Mouse (Mus musculus) heart, adult 8-10 months (tissue): ENCODE data around the gene 1700012B07Rik. TPM values are rescaled to one million over a fixed set of nuclear protein-coding genes. Genes with fewer than 3 reads are reported as not detected.

Experiments
- DNase-seq: peaks from one replicate; pipeline ENCODE4 v3.0.0; 2022; ENCODE audit warnings: low spot score
- total RNA-seq, 4 experiments: library from RNA; stranded (reverse); gene quantifications; 2 replicates each; pipeline ENCODE4 v1.2.4; 2022

1700012B07Rik gene
- total RNA-seq, 4 experiments from 2014 or later: not detected

DNA sequence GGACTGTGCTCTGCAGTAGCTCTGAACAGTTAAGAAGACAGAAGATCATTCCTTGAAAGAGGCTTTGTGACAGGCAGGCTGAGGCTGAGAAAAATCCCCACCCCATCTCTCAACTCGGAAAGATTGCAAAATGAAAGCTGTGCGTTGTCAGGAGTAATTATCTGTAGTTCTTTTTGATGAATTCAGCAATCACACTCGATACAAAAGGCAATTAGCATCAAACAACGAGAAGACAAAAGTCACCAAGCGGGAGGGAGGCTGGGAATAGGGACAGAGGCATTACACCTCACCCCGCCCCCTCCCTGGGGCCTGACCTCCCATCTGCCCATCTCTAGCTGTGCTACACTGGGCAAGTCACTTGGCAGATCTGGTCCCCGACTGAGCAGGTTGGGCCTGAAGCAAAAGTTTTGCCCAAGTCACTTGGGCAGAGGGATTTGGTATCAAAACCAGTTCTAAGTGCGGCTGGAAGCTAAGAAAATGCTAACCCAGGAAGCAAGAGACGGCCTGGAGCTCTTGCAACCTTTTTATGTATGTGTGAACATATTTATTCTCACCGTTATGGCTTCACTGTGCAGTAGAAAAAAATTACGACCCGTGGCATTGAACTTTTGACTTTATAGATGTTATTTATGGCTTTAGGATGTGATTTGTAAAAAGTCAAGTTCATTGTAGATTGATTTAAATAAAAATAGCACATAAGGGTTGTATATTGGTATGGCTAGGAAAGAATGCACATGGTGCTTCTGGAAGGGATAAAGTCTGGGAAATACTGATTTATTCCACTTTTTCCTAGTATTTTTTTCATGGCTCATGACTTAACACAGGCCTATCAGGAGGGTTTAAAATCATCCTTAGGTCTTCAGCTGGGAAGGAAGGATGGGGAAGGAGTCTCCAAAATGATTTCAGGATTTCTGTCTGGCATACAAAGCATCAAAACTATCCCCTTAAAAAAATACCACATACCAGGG is 75.9 kb downstream of the 1700012B07Rik start:
- DNase-seq: no peak

DNA sequence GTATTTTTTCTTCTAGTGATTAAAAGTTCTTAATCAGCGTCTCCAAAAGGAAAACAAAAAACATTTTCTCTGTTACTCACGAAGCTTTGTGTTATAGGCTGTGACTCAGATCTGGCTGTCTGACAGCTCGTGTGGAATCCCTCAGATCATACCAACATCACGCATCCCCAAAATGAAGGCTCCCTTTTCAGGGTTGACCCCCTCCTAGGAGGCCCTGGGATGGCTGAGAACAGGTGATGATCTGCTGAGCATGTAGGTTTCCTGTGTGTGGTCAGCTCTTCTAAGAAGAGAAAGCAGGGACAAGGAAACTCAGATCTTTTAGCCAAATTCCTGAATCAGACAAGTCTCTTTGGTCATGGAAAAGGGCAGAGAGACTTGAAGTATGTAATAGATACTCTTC is 82.6 kb downstream of the 1700012B07Rik start:
- DNase-seq: no peak

DNA sequence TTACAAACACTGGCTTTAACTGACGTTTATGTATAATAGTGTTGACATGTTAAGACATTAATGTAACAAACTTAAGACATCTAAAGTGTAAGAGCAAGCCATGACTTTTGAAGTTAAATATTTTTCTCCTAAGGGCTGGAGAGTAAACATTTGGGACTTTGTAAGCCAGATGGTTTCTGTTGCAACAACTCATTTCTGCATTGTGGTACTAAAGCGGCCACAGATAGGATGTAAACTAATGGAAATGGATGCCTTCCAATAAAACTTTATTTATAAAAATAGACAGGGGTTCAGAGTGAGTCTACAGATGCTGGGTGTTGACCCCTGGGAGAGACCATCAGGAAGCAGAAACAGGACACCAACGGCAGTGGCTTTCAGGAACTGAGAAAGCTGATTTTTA is 89.9 kb downstream of the 1700012B07Rik start:
- DNase-seq: no peak

Other genes starting within 250 kb of the 1700012B07Rik start
- gene Wipi1, start 216.1 kb downstream of the 1700012B07Rik start, total RNA-seq: 100 to 1,000 TPM; 110 to 141 (median 120) TPM
- 100 to 1,000 TPM; 347 to 373 (median 363) TPM for gene Prkar1a, start 178.6 kb downstream of the 1700012B07Rik start, total RNA-seq
- gene Fam20a, start 105.8 kb downstream of the 1700012B07Rik start, total RNA-seq: 1 to 10 TPM; 5.4 to 7.7 (median 5.9) TPM
- gene Abca8b, start 167.8 kb upstream of the 1700012B07Rik start, total RNA-seq: 10 to 100 TPM in 1 of 4 experiments, 1 to 10 TPM in 3; 6.9 to 10.4 (median 7.9) TPM